Mouse (Mus musculus): Measurements from ENCODE around the gene Bdnf. TPM values are rescaled to one million over a fixed set of nuclear protein-coding genes. Genes with fewer than 3 reads are reported as not detected.
A peak's percentile ranks its signal among the peaks of the same experiment; 100 is the strongest.

Gene Bdnf
- 2.7 and 2.9 TPM in 2 replicates for polyA plus RNA-seq (2014; fragmentation: Nextera tagmentation; extraction: Ambion mirVana)

- Histone ChIP-seq H3K27me3 (ENCODE audit: control insufficient read depth, insufficient read depth, low read length) (peaks cover 45% of the 10 kb centered on the region), H3K9me3 (ENCODE audit: control insufficient read depth, low read length) (no peaks in the 10 kb centered on the region), H3K4me1 (ENCODE audit: control insufficient read depth, insufficient read depth, low read length) (peaks cover 6% of the 10 kb centered on the region), H3K9ac (ENCODE audit: low read length) (no peak within 1 kb of the TSS), H3K4me2 (ENCODE audit: low read depth) (peak within 1 kb of the TSS; percentile 92), H3K4me3 (ENCODE audit: low read depth, low read length) (peak within 1 kb of the TSS; percentile 35), H3K36me3 (ENCODE audit: control insufficient read depth, insufficient read depth, low read length) (no peaks in the 10 kb centered on the region), H3K27ac (ENCODE audit: low read depth, low read length) (no peak within 1 kb of the TSS)
- 2% methylated on average over 15 of the region's 15 CpGs for WGBS
- DNase-seq (ENCODE audit: low spot score) (peak; percentile 15), ATAC-seq (ENCODE audit: insufficient read depth, low FRiP score, low TSS enrichment) (no peak)
These were observed at the start of gene Bdnf for GRCm38 (mm10) chr2:109674532-109674931. Gene Bdnf (plus strand): TSS chr2:109674700.

GRCm38 (mm10) chr2:109626864-109627263 lies 47.6 kb upstream of the Bdnf start:
- H3K4me2 ChIP-seq (ENCODE audit: low read depth): no peak overlapping the region
- ATAC-seq (ENCODE audit: insufficient read depth, low FRiP score, low TSS enrichment) (no peak), DNase-seq (ENCODE audit: low spot score) (no peak)
- H3K36me3 ChIP-seq (ENCODE audit: control insufficient read depth, insufficient read depth, low read length): no peaks in the 10 kb centered on the region
- H3K9me3 ChIP-seq (ENCODE audit: control insufficient read depth, low read length): no peaks in the 10 kb centered on the region
- no peaks in the 10 kb centered on the region for H3K27me3 ChIP-seq (ENCODE audit: control insufficient read depth, insufficient read depth, low read length)
- H3K9ac ChIP-seq (ENCODE audit: low read length): no peak overlapping the region
- no peaks in the 10 kb centered on the region for H3K4me1 ChIP-seq (ENCODE audit: control insufficient read depth, insufficient read depth, low read length)
- H3K27ac ChIP-seq (ENCODE audit: low read depth, low read length): no peak overlapping the region
- no peak overlapping the region for H3K4me3 ChIP-seq (ENCODE audit: low read depth, low read length)
- WGBS: 67% methylated on average over 6 of the region's 6 CpGs

GRCm38 (mm10) chr2:109673509-109674455 lies 718 bp upstream of the Bdnf start:
- no peaks in the 10 kb centered on the region for H3K9me3 ChIP-seq (ENCODE audit: control insufficient read depth, low read length)
- ATAC-seq (ENCODE audit: insufficient read depth, low FRiP score, low TSS enrichment) (no peak), DNase-seq (ENCODE audit: low spot score) (peak; percentile 33)
- no peaks in the 10 kb centered on the region for H3K36me3 ChIP-seq (ENCODE audit: control insufficient read depth, insufficient read depth, low read length)
- H3K27ac ChIP-seq (ENCODE audit: low read depth, low read length): no peak overlapping the region
- H3K27me3 ChIP-seq (ENCODE audit: control insufficient read depth, insufficient read depth, low read length): peaks cover 45% of the 10 kb centered on the region
- no peak overlapping the region for H3K9ac ChIP-seq (ENCODE audit: low read length)
- peaks cover 6% of the 10 kb centered on the region for H3K4me1 ChIP-seq (ENCODE audit: control insufficient read depth, insufficient read depth, low read length)
- H3K4me3 ChIP-seq (ENCODE audit: low read depth, low read length): peak overlapping the region; percentile 35
- under 1% methylated on average over 48 of the region's 48 CpGs for WGBS
- H3K4me2 ChIP-seq (ENCODE audit: low read depth): peak overlapping the region; percentile 92

GRCm38 (mm10) chr2:109675051-109675450 lies 551 bp downstream of the Bdnf start:
- Histone ChIP-seq H3K4me2 (ENCODE audit: low read depth) (no peak overlapping the region), H3K9me3 (ENCODE audit: control insufficient read depth, low read length) (no peaks in the 10 kb centered on the region), H3K9ac (ENCODE audit: low read length) (no peak overlapping the region), H3K27ac (ENCODE audit: low read depth, low read length) (no peak overlapping the region), H3K36me3 (ENCODE audit: control insufficient read depth, insufficient read depth, low read length) (no peaks in the 10 kb centered on the region), H3K4me1 (ENCODE audit: control insufficient read depth, insufficient read depth, low read length) (peaks cover 6% of the 10 kb centered on the region), H3K4me3 (ENCODE audit: low read depth, low read length) (no peak overlapping the region), H3K27me3 (ENCODE audit: control insufficient read depth, insufficient read depth, low read length) (peaks cover 45% of the 10 kb centered on the region)
- WGBS: 10% methylated on average over 11 of the region's 11 CpGs
- DNase-seq (ENCODE audit: low spot score) (no peak), ATAC-seq (ENCODE audit: insufficient read depth, low FRiP score, low TSS enrichment) (no peak)

- Histone ChIP-seq H3K36me3 (ENCODE audit: control insufficient read depth, insufficient read depth, low read length) (no peaks in the 10 kb centered on the region), H3K9ac (ENCODE audit: low read length) (no peak overlapping the region), H3K27me3 (ENCODE audit: control insufficient read depth, insufficient read depth, low read length) (peaks cover 45% of the 10 kb centered on the region), H3K9me3 (ENCODE audit: control insufficient read depth, low read length) (no peaks in the 10 kb centered on the region), H3K4me2 (ENCODE audit: low read depth) (peak overlapping the region; percentile 86), H3K4me3 (ENCODE audit: low read depth, low read length) (peak overlapping the region; percentile 55), H3K4me1 (ENCODE audit: control insufficient read depth, insufficient read depth, low read length) (peaks cover 6% of the 10 kb centered on the region), H3K27ac (ENCODE audit: low read depth, low read length) (no peak overlapping the region)
- ATAC-seq (ENCODE audit: insufficient read depth, low FRiP score, low TSS enrichment) (no peak), DNase-seq (ENCODE audit: low spot score) (peak; percentile 74)
- under 1% methylated on average over 29 of the region's 29 CpGs for WGBS
These were observed 1.6 kb downstream of the Bdnf start for GRCm38 (mm10) chr2:109675973-109676617.

GRCm38 (mm10) chr2:109676618-109676974 lies 2.1 kb downstream of the Bdnf start:
- DNase-seq (ENCODE audit: low spot score): peak; percentile 10
- H3K9ac ChIP-seq (ENCODE audit: low read length): no peak overlapping the region

GRCm38 (mm10) chr2:109677221-109678089 lies 3.0 kb downstream of the Bdnf start:
- H3K9ac ChIP-seq (ENCODE audit: low read length): peak overlapping the region; percentile 82
- peak; percentile 78 for DNase-seq (ENCODE audit: low spot score)
- peak overlapping the region; percentile 86 for H3K4me2 ChIP-seq (ENCODE audit: low read depth)
- peak; percentile 76 for ATAC-seq (ENCODE audit: insufficient read depth, low FRiP score, low TSS enrichment)
- H3K4me3 ChIP-seq (ENCODE audit: low read depth, low read length): peak overlapping the region; percentile 55
- peak overlapping the region; percentile 89 for H3K27ac ChIP-seq (ENCODE audit: low read depth, low read length)
- H3K4me1 ChIP-seq (ENCODE audit: control insufficient read depth, insufficient read depth, low read length): peaks cover 6% of the 10 kb centered on the region
- H3K36me3 ChIP-seq (ENCODE audit: control insufficient read depth, insufficient read depth, low read length): no peaks in the 10 kb centered on the region
- no peaks in the 10 kb centered on the region for H3K9me3 ChIP-seq (ENCODE audit: control insufficient read depth, low read length)
- WGBS: under 1% methylated on average over 50 of the region's 50 CpGs
- H3K27me3 ChIP-seq (ENCODE audit: control insufficient read depth, insufficient read depth, low read length): peaks cover 45% of the 10 kb centered on the region

More at GRCm38 (mm10) chr2:109676618-109676974, 2.1 kb downstream of the Bdnf start:
- H3K27ac ChIP-seq (ENCODE audit: low read depth, low read length): no peak overlapping the region
- WGBS: 2% methylated on average over 6 of the region's 6 CpGs
- peak overlapping the region; percentile 86 for H3K4me2 ChIP-seq (ENCODE audit: low read depth)
- H3K4me1 ChIP-seq (ENCODE audit: control insufficient read depth, insufficient read depth, low read length): peaks cover 6% of the 10 kb centered on the region
- no peak for ATAC-seq (ENCODE audit: insufficient read depth, low FRiP score, low TSS enrichment)
- no peaks in the 10 kb centered on the region for H3K36me3 ChIP-seq (ENCODE audit: control insufficient read depth, insufficient read depth, low read length)
- H3K27me3 ChIP-seq (ENCODE audit: control insufficient read depth, insufficient read depth, low read length): peaks cover 45% of the 10 kb centered on the region
- no peaks in the 10 kb centered on the region for H3K9me3 ChIP-seq (ENCODE audit: control insufficient read depth, low read length)
- H3K4me3 ChIP-seq (ENCODE audit: low read depth, low read length): peak overlapping the region; percentile 55

- WGBS: 0% methylated on average over 16 of the region's 18 CpGs
- H3K4me1 ChIP-seq (ENCODE audit: control insufficient read depth, insufficient read depth, low read length): peaks cover 6% of the 10 kb centered on the region
- H3K36me3 ChIP-seq (ENCODE audit: control insufficient read depth, insufficient read depth, low read length): no peaks in the 10 kb centered on the region
- peak overlapping the region; percentile 82 for H3K9ac ChIP-seq (ENCODE audit: low read length)
- H3K9me3 ChIP-seq (ENCODE audit: control insufficient read depth, low read length): no peaks in the 10 kb centered on the region
- H3K4me2 ChIP-seq (ENCODE audit: low read depth): peak overlapping the region; percentile 86
- ATAC-seq (ENCODE audit: insufficient read depth, low FRiP score, low TSS enrichment): peak; percentile 91; the same call in 1 of the 2 replicates
- peak; percentile 89 for DNase-seq (ENCODE audit: low spot score)
- H3K27me3 ChIP-seq (ENCODE audit: control insufficient read depth, insufficient read depth, low read length): peaks cover 42% of the 10 kb centered on the region
- H3K4me3 ChIP-seq (ENCODE audit: low read depth, low read length): peak overlapping the region; percentile 55
- peak overlapping the region; percentile 89 for H3K27ac ChIP-seq (ENCODE audit: low read depth, low read length)
These were observed 3.5 kb downstream of the Bdnf start for GRCm38 (mm10) chr2:109678090-109678409.
